Mouse (Mus musculus): Measurements from ENCODE around the gene Fpgs. TPM values are rescaled to one million over a fixed set of nuclear protein-coding genes. Genes with fewer than 3 reads are reported as not detected.

Gene Fpgs
- polyA plus RNA-seq, 1 experiment from 2014 or later: 30.1 TPM

GRCm38 (mm10) chr2:32655394-32655744 is 48.6 kb downstream of the Fpgs start:
- Histone ChIP-seq H3K27ac (peak overlapping the region; percentile 74), H3K4me3 (replicated peaks) (no peak overlapping the region), H3K4me2 (replicated peaks) (no peak overlapping the region), H3K9ac (no peak overlapping the region), H3K27me3 (replicated peaks) (no peaks in the 10 kb centered on the region), H3K9me3 (no peaks in the 10 kb centered on the region), H3K36me3 (no peaks in the 10 kb centered on the region), H3K4me1 (replicated peaks) (peaks cover 25% of the 10 kb centered on the region)
- WGBS: 77% methylated on average over 3 of the region's 3 CpGs
- no peak for ATAC-seq

- no peaks in the 10 kb centered on the region for H3K27me3 ChIP-seq (replicated peaks)
- no peak; the same call in 1 of the 2 replicates for ATAC-seq
- H3K9me3 ChIP-seq: no peaks in the 10 kb centered on the region
- H3K27ac ChIP-seq: peak overlapping the region; percentile 74
- peaks cover 25% of the 10 kb centered on the region for H3K4me1 ChIP-seq (replicated peaks)
- H3K36me3 ChIP-seq: no peaks in the 10 kb centered on the region
- H3K9ac ChIP-seq: no peak overlapping the region
- 63% methylated on average over 14 of the region's 14 CpGs for WGBS
- H3K4me2 ChIP-seq (replicated peaks): no peak overlapping the region; the same call in 1 of the 2 replicates
- no peak overlapping the region for H3K4me3 ChIP-seq (replicated peaks)
Observed at GRCm38 (mm10) chr2:32654743-32655393, 49.1 kb downstream of the Fpgs start.

GRCm38 (mm10) chr2:32653764-32654163 is 50.2 kb downstream of the Fpgs start:
- 0 out of 2 replicates have a peak overlapping the region, but pooled peaks have one; percentile 22 for H3K4me2 ChIP-seq (replicated peaks)
- no peak overlapping the region for H3K9ac ChIP-seq
- H3K4me3 ChIP-seq (replicated peaks): no peak overlapping the region
- no peak overlapping the region for H3K27ac ChIP-seq
- H3K36me3 ChIP-seq: no peaks in the 10 kb centered on the region
- ATAC-seq: no peak
- no peaks in the 10 kb centered on the region for H3K27me3 ChIP-seq (replicated peaks)
- H3K9me3 ChIP-seq: no peaks in the 10 kb centered on the region
- WGBS: 42% methylated on average over 7 of the region's 7 CpGs
- H3K4me1 ChIP-seq (replicated peaks): peaks cover 25% of the 10 kb centered on the region

GRCm38 (mm10) chr2:32647366-32647765 is 56.6 kb downstream of the Fpgs start:
- H3K9ac ChIP-seq: peak overlapping the region; percentile 15; the same call in 1 of the 2 replicates
- no peaks in the 10 kb centered on the region for H3K9me3 ChIP-seq
- H3K4me1 ChIP-seq (replicated peaks): peaks cover 34% of the 10 kb centered on the region
- no peaks in the 10 kb centered on the region for H3K36me3 ChIP-seq
- H3K27ac ChIP-seq: no peak overlapping the region
- H3K4me2 ChIP-seq (replicated peaks): peak overlapping the region; percentile 58
- 80% methylated on average over 7 of the region's 7 CpGs for WGBS
- peak overlapping the region; percentile 43 for H3K4me3 ChIP-seq (replicated peaks)
- H3K27me3 ChIP-seq (replicated peaks): no peaks in the 10 kb centered on the region
- ATAC-seq: no peak

GRCm38 (mm10) chr2:32646379-32647056 is 57.4 kb downstream of the Fpgs start, which contains the start of gene Eng:
Gene Eng (plus strand): TSS chr2:32646595.
- H3K36me3 ChIP-seq: no peaks in the 10 kb centered on the region
- H3K27ac ChIP-seq: peak within 1 kb of the TSS; percentile 81
- H3K27me3 ChIP-seq (replicated peaks): no peaks in the 10 kb centered on the region
- 50% methylated on average over 31 of the region's 31 CpGs for WGBS
- H3K4me3 ChIP-seq (replicated peaks): peak within 1 kb of the TSS; percentile 43
- H3K9ac ChIP-seq: peak within 1 kb of the TSS; percentile 47
- no peaks in the 10 kb centered on the region for H3K9me3 ChIP-seq
- ATAC-seq: peak; percentile 54
- peaks cover 34% of the 10 kb centered on the region for H3K4me1 ChIP-seq (replicated peaks)
- H3K4me2 ChIP-seq (replicated peaks): peak within 1 kb of the TSS; percentile 58

GRCm38 (mm10) chr2:32645647-32646046 is 58.3 kb downstream of the Fpgs start:
- no peak overlapping the region for H3K4me2 ChIP-seq (replicated peaks)
- H3K36me3 ChIP-seq: no peaks in the 10 kb centered on the region
- H3K9me3 ChIP-seq: no peaks in the 10 kb centered on the region
- H3K27ac ChIP-seq: peak overlapping the region; percentile 81
- 70% methylated on average over 3 of the region's 3 CpGs for WGBS
- no peak overlapping the region for H3K4me3 ChIP-seq (replicated peaks)
- no peaks in the 10 kb centered on the region for H3K27me3 ChIP-seq (replicated peaks)
- H3K4me1 ChIP-seq (replicated peaks): peaks cover 31% of the 10 kb centered on the region
- ATAC-seq: no peak
- H3K9ac ChIP-seq: no peak overlapping the region

- no peak overlapping the region for H3K4me3 ChIP-seq (replicated peaks)
- no peak overlapping the region for H3K9ac ChIP-seq
- H3K4me2 ChIP-seq (replicated peaks): no peak overlapping the region
- no peaks in the 10 kb centered on the region for H3K36me3 ChIP-seq
- 0 out of 2 replicates have a peak overlapping the region, but pooled peaks have one; percentile 81 for H3K27ac ChIP-seq
- H3K4me1 ChIP-seq (replicated peaks): peaks cover 31% of the 10 kb centered on the region
- no peaks in the 10 kb centered on the region for H3K9me3 ChIP-seq
- 83% methylated on average over 8 of the region's 8 CpGs for WGBS
- ATAC-seq: no peak
- H3K27me3 ChIP-seq (replicated peaks): no peaks in the 10 kb centered on the region
Observed at GRCm38 (mm10) chr2:32644799-32645475, 59.0 kb downstream of the Fpgs start.

- ATAC-seq: no peak
- peaks cover 31% of the 10 kb centered on the region for H3K4me1 ChIP-seq (replicated peaks)
- no peak overlapping the region for H3K27ac ChIP-seq
- H3K9ac ChIP-seq: no peak overlapping the region
- no peak overlapping the region for H3K4me2 ChIP-seq (replicated peaks)
- WGBS: 62% methylated on average over 9 of the region's 9 CpGs
- no peaks in the 10 kb centered on the region for H3K27me3 ChIP-seq (replicated peaks)
- H3K4me3 ChIP-seq (replicated peaks): no peak overlapping the region
- no peaks in the 10 kb centered on the region for H3K36me3 ChIP-seq
- no peaks in the 10 kb centered on the region for H3K9me3 ChIP-seq
Observed at GRCm38 (mm10) chr2:32644083-32644482, 59.9 kb downstream of the Fpgs start.

- no peak overlapping the region for H3K27ac ChIP-seq
- no peak; the same call in 1 of the 2 replicates for ATAC-seq
- WGBS: 61% methylated on average over 7 of the region's 7 CpGs
- peaks cover 35% of the 10 kb centered on the region for H3K4me1 ChIP-seq (replicated peaks)
- H3K9ac ChIP-seq: no peak overlapping the region
- H3K27me3 ChIP-seq (replicated peaks): no peaks in the 10 kb centered on the region
- no peaks in the 10 kb centered on the region for H3K9me3 ChIP-seq
- H3K36me3 ChIP-seq: no peaks in the 10 kb centered on the region
- no peak overlapping the region for H3K4me3 ChIP-seq (replicated peaks)
- no peak overlapping the region for H3K4me2 ChIP-seq (replicated peaks)
Observed at GRCm38 (mm10) chr2:32642813-32643212, 61.1 kb downstream of the Fpgs start.

- H3K9me3 ChIP-seq: no peaks in the 10 kb centered on the region
- no peak overlapping the region for H3K27ac ChIP-seq
- no peak overlapping the region for H3K4me2 ChIP-seq (replicated peaks)
- ATAC-seq: no peak
- no peak overlapping the region for H3K9ac ChIP-seq
- 88% methylated on average over 5 of the region's 5 CpGs for WGBS
- no peaks in the 10 kb centered on the region for H3K27me3 ChIP-seq (replicated peaks)
- peaks cover 36% of the 10 kb centered on the region for H3K4me1 ChIP-seq (replicated peaks)
- no peak overlapping the region for H3K4me3 ChIP-seq (replicated peaks)
- no peaks in the 10 kb centered on the region for H3K36me3 ChIP-seq
Observed at GRCm38 (mm10) chr2:32641810-32642209, 62.1 kb downstream of the Fpgs start.

GRCm38 (mm10) chr2:32640550-32641051 is 63.3 kb downstream of the Fpgs start:
- Histone ChIP-seq H3K4me1 (replicated peaks) (peaks cover 26% of the 10 kb centered on the region), H3K4me2 (replicated peaks) (no peak overlapping the region), H3K27me3 (replicated peaks) (no peaks in the 10 kb centered on the region), H3K36me3 (no peaks in the 10 kb centered on the region), H3K9ac (no peak overlapping the region), H3K9me3 (no peaks in the 10 kb centered on the region), H3K27ac (no peak overlapping the region), H3K4me3 (replicated peaks) (no peak overlapping the region)
- 61% methylated on average over 6 of the region's 6 CpGs for WGBS
- no peak for ATAC-seq

GRCm38 (mm10) chr2:32639632-32640031 is 64.3 kb downstream of the Fpgs start:
- ATAC-seq: no peak
- Histone ChIP-seq H3K4me3 (replicated peaks) (no peak overlapping the region), H3K4me1 (replicated peaks) (peaks cover 19% of the 10 kb centered on the region), H3K9ac (no peak overlapping the region), H3K36me3 (no peaks in the 10 kb centered on the region), H3K27ac (no peak overlapping the region), H3K4me2 (replicated peaks) (no peak overlapping the region), H3K27me3 (replicated peaks) (no peaks in the 10 kb centered on the region), H3K9me3 (no peaks in the 10 kb centered on the region)
- WGBS: 73% methylated on average over 1 of the region's 1 CpGs
